Mouse (Mus musculus) layer of hippocampus, adult 6 months (tissue): ENCODE data around the gene Try10. TPM values are rescaled to one million over a fixed set of nuclear protein-coding genes. Genes with fewer than 3 reads are reported as not detected.

Experiments used
- long read RNA-seq, 2 experiments: library from polyadenylated mRNA; unstranded; transcript quantifications; one replicate each; pipeline ENCODE4 v2.0.0; 2019 to 2020
- polyA plus RNA-seq: library from polyadenylated mRNA; unstranded; fragments of <200 nt; fragmentation: Nextera tagmentation; gene quantifications from 2 replicates; pipeline ENCODE4 v1.2.3, GENCODE M21; 2021

Try10 gene
- polyA plus RNA-seq: not detected in 2 replicates
- long read RNA-seq, experiment 1: 0 reads
- long read RNA-seq, experiment 2: 0 reads

GRCm38 (mm10) chr6:41353932-41354331, at the start of gene Try10:
Gene Try10 (plus strand): TSS chr6:41354105.

GRCm38 (mm10) chr6:41316741-41317140, 37.2 kb upstream of the Try10 start, which contains the start of gene Try5:
Gene Try5 (minus strand): TSS chr6:41316841.

GRCm38 (mm10) chr6:41377578-41377977, 23.7 kb downstream of the Try10 start, which contains the start of gene Prss3:
Gene Prss3 (minus strand): TSS chr6:41377678.

GRCm38 (mm10) chr6:41392056-41392455, 38.2 kb downstream of the Try10 start, which contains the start of gene Gm5771:
Gene Gm5771 (plus strand): TSS chr6:41392356.

Other genes with a start within 250 kb of the Try10 start
- gene Try4, start 51.8 kb upstream of the Try10 start, polyA plus RNA-seq: not detected in 2 replicates
- gene Try5, start 37.3 kb upstream of the Try10 start, polyA plus RNA-seq: not detected in 2 replicates
- gene Prss3, start 23.6 kb downstream of the Try10 start, polyA plus RNA-seq: not detected in 2 replicates
- gene Gm5771, start 38.3 kb downstream of the Try10 start, polyA plus RNA-seq: not detected in 2 replicates
- 0.34 TPM in 1 of 2 replicates, not detected in the other for gene Gm10334, start 92.0 kb downstream of the Try10 start, polyA plus RNA-seq
- gene Prss1, start 104.8 kb downstream of the Try10 start, polyA plus RNA-seq: not detected in 2 replicates
- not detected in 2 replicates for gene Prss2, start 167.7 kb downstream of the Try10 start, polyA plus RNA-seq